Mouse (Mus musculus) intestine, postnatal 0 days (tissue): ENCODE data around the gene Rps12-ps3. TPM values are rescaled to one million over a fixed set of nuclear protein-coding genes. Genes with fewer than 3 reads are reported as not detected.

Experiments
- ATAC-seq: fragments of 200-750 bp; cut with Nextera tagmentation; 2 replicates; pipeline ENCODE4 v1.8.0; 2017; ENCODE audit warnings: mild to moderate bottlenecking, moderate TSS enrichment, moderate library complexity
- H3K27ac ChIP-seq: fragments of 300-500 bp; sonication (generic); 2 replicates; pipeline ENCODE4 v1.5.1; 2014; ENCODE audit warnings: mild to moderate bottlenecking, low read depth, low read length, moderate library complexity
- H3K27me3 ChIP-seq: fragments of 300-500 bp; sonication (generic); replicated peaks from 2 replicates; pipeline ENCODE4 v1.6.1; 2014; ENCODE audit warnings: low read length, mixed read lengths; ENCODE audit not compliant: control insufficient read depth, insufficient read depth
- H3K36me3 ChIP-seq: fragments of 300-500 bp; sonication (generic); 2 replicates; pipeline ENCODE4 v1.6.1; 2014; ENCODE audit warnings: mild to moderate bottlenecking, moderate library complexity; ENCODE audit not compliant: control insufficient read depth, insufficient read depth
- H3K4me1 ChIP-seq: fragments of 300-500 bp; sonication (generic); replicated peaks from 2 replicates; pipeline ENCODE4 v1.6.1; 2014; ENCODE audit warnings: antibody characterized with exemption, low read length, mixed read lengths; ENCODE audit not compliant: control insufficient read depth, insufficient read depth
- H3K4me2 ChIP-seq: fragments of 300-500 bp; sonication (generic); replicated peaks from 2 replicates; pipeline ENCODE4 v1.6.1; 2014; ENCODE audit warnings: low read depth, mild to moderate bottlenecking, moderate library complexity
- H3K4me3 ChIP-seq: fragments of 300-500 bp; sonication (generic); 2 replicates; pipeline ENCODE4 v1.5.1; 2014; ENCODE audit warnings: low read depth, low read length
- H3K9ac ChIP-seq: fragments of 300-500 bp; sonication (generic); 2 replicates; pipeline ENCODE4 v1.6.1; 2014; ENCODE audit warnings: mild to moderate bottlenecking, low read depth, low read length
- H3K9me3 ChIP-seq: fragments of 300-500 bp; sonication (generic); 2 replicates; pipeline ENCODE4 v1.6.1; 2016; ENCODE audit warnings: mixed run types; ENCODE audit not compliant: control insufficient read depth
- CTCF ChIP-seq: sonication (generic); IDR thresholded peaks from 2 replicates; pipeline ENCODE4 v1.5.1; 2016; ENCODE audit warnings: low read depth, mild to moderate bottlenecking, control low read depth, antibody characterized with exemption, moderate library complexity
- WGBS: fragments of 180-500 bp; shearing (Covaris S2); extraction: QIAGEN DNeasy Blood & Tissue Kit; methylation state at CpG from one replicate; pipeline ENCODE4 v1.1.7; 2014; 5-methylcytosine and 5-hydroxymethylcytosine counted together
- polyA plus RNA-seq: library from polyadenylated mRNA; unstranded; fragments of >200 nt; fragmentation: Nextera tagmentation; extraction: Ambion mirVana; gene quantifications from 2 replicates; pipeline ENCODE4 v1.2.1, GENCODE M21; 2015

Gene Rps12-ps3
- polyA plus RNA-seq, 1 experiment from 2014 or later = 20.0 TPM

DNA sequence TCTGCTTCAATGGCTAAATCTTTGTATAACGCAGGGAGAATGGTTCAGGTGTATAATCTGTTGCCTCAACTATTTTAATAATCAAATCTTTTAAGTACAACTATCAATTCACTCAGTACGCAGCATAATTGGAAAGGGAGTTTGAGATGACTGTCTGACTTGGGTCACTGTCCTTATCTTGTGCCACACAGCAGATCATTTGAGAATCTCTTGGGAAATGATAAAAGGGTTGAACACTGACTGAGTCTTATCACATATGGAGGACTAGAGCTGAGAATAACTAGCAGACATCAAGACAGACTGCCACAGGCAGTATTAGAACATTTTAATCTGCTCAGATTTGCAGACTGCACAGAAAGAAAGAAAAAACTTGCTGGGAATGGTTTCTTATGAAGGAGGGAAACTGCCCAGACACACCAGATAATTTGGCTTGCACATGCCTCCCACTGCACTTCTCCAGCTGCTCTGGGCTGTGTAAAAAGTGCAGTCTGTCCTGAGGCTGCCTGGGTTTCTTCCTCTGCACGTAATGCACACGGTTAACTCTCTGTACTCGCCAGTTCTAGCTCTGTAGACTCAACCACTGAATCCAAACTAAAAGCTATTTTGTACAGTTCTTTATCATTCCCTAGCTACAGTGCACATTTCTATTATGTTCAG is 29.8 kb upstream of the Rps12-ps3 start:
- Histone ChIP-seq H3K36me3 (0 out of 2 replicates have a peak, but pooled peaks cover 4% of the 10 kb centered on the region), H3K4me1 (no peaks in the 10 kb centered on the region), H3K27me3 (no peaks in the 10 kb centered on the region), H3K9me3 (no peaks in the 10 kb centered on the region), H3K27ac (no peak overlapping the region), H3K4me2 (no peak overlapping the region), H3K9ac (no peak overlapping the region), H3K4me3 (no peak overlapping the region)
- ATAC-seq = no peak
- TF ChIP-seq CTCF = no peak
- 89% methylated on average over 5 of the region's 5 CpGs for WGBS

DNA sequence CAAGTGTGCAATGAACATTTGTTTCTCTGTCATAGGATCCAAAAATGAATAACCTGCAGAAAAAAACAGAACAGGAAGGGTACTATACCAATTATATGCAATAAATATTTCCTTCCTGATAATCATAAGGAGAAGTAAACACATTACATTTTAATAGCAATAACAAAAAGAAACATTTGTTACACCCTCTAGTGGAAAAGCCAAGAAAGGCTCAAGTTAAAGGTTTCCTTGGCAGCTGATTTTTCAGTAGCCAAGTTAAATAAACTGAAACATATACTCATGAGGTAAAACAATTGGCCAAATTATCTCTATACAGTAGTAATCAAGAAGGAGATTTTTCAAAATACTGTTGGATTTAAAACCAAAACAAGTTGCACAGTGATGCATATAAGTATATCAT is 6.8 kb upstream of the Rps12-ps3 start:
- no peak overlapping the region for H3K4me3 ChIP-seq
- H3K27me3 ChIP-seq = no peaks in the 10 kb centered on the region
- H3K27ac ChIP-seq = no peak overlapping the region
- no peaks in the 10 kb centered on the region for H3K4me1 ChIP-seq
- H3K4me2 ChIP-seq = no peak overlapping the region
- no peak for ATAC-seq
- no peaks in the 10 kb centered on the region for H3K9me3 ChIP-seq
- peak; percentile 25; the same call in 1 of the 2 replicates for TF ChIP-seq CTCF
- peaks cover 8% of the 10 kb centered on the region; the same call in 1 of the 2 replicates for H3K36me3 ChIP-seq
- H3K9ac ChIP-seq = no peak overlapping the region

DNA sequence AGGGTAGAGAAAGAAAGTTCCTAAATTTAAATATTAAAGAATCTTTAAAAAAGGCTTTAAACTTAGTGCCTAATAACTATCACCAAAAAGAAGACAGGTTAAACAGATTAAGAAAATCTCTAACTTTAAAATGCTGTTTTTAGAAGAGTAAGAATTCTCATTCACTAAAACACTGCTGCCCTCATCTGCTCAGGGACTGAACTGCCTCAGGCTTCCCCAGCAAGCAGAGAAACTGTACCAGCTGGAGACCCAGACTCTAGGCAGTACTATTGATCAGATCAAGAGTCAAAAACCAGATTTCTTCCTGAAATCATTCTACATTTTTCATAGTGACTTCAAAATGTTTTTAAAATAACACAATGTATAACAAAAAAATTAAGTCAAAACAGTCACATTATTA is 5.5 kb upstream of the Rps12-ps3 start:
- Histone ChIP-seq H3K27ac (no peak overlapping the region), H3K27me3 (no peaks in the 10 kb centered on the region), H3K9me3 (no peaks in the 10 kb centered on the region), H3K36me3 (peaks cover 5% of the 10 kb centered on the region; the same call in 1 of the 2 replicates), H3K9ac (no peak overlapping the region), H3K4me3 (no peak overlapping the region), H3K4me2 (no peak overlapping the region), H3K4me1 (no peaks in the 10 kb centered on the region)
- peak; percentile 67 for TF ChIP-seq CTCF
- no peak for ATAC-seq

DNA sequence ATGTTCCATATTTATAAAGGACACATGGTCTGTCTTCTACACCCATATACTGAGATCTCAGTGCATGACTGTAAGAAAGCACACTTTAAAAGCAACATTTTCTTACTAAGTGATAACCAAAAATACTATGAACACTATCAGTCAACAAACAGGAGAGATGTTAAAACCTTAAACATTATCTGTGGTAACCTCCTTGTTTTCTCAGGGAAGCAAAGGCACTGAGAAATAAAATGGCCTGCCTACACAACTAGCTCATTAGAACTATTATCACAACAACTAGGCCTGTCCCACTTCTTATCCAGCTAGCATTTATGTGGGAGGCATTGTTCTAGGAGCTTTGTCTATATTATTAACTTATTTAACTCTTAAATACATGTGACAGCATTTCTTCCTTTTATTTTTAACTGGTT is 8.7 kb downstream of the Rps12-ps3 start:
- no peak for ATAC-seq
- no peak overlapping the region for H3K4me3 ChIP-seq
- H3K4me2 ChIP-seq = no peak overlapping the region

DNA sequence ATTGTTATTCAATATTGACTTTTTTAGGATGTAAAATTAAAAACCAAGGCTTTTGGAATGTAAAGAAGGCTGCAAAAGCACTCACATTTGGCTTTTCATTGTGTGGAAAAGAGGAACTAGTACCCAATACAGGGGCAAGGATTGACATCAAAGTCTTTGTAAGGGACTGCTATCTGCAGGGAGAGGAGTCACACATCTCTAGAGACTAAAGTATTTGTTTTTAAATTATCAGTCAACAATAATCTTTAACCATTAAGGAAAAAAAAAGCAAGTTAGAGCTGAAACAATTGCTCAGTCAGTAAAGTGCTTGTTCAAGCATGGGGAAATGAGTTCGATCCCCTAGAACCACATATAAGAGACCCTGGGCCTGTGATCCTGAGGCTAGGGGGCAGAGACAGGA is 14.6 kb downstream of the Rps12-ps3 start:
- Histone ChIP-seq H3K27me3 (no peaks in the 10 kb centered on the region), H3K36me3 (no peaks in the 10 kb centered on the region), H3K27ac (no peak overlapping the region), H3K4me3 (no peak overlapping the region), H3K4me1 (no peaks in the 10 kb centered on the region), H3K9me3 (no peaks in the 10 kb centered on the region), H3K9ac (no peak overlapping the region), H3K4me2 (no peak overlapping the region)
- TF ChIP-seq CTCF = no peak
- WGBS = 100% methylated on average over 1 of the region's 1 CpGs
- no peak for ATAC-seq

More for the DNA sequence above, 8.7 kb downstream of the Rps12-ps3 start:
- no peak for TF ChIP-seq CTCF
- Histone ChIP-seq H3K9me3 (no peaks in the 10 kb centered on the region), H3K27me3 (no peaks in the 10 kb centered on the region), H3K9ac (no peak overlapping the region), H3K4me1 (no peaks in the 10 kb centered on the region), H3K27ac (no peak overlapping the region), H3K36me3 (0 out of 2 replicates have a peak, but pooled peaks cover 3% of the 10 kb centered on the region)

DNA sequence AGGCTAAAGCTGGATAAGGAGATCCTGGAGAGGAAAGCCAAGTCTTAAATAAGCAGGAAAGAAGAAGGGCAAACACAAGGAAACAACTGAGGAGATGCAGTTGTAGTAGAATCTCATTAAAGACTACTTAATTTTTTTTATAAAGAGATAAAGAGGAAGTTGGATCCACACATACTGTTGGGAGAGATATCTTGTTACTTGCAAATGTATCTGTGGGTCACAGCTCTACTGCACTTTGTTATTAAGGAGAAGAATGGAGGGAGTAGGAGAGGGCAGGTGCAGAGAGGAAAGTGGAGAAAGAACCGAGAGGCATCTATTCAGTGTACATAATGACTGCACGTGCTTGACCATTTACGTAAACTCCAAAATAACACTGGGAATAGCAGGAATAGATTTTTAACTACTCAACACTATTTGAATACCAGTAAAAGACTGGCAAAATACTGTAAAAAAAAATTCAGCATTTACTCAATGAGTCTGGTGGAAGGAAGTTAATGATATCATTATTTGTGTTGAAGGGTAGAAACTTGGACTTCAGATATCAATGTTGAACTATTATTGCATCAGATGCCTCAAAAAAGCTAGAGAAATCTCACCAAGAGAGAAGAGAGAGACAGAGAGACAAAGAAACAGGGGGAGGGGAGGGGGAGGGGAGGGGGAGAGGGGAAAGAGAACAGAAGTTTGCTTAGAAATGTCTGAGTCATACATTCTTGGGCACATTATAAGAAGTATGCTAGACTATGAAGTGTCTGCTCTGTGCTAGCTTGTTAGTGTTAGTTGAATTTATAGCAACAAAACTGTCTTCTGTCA is 16.0 kb downstream of the Rps12-ps3 start:
- no peak overlapping the region for H3K9ac ChIP-seq
- no peaks in the 10 kb centered on the region for H3K27me3 ChIP-seq
- ATAC-seq = no peak
- H3K4me1 ChIP-seq = 0 out of 2 replicates have a peak, but pooled peaks cover 2% of the 10 kb centered on the region
- 84% methylated on average over 3 of the region's 3 CpGs for WGBS
- H3K4me2 ChIP-seq = no peak overlapping the region
- no peaks in the 10 kb centered on the region for H3K9me3 ChIP-seq
- H3K36me3 ChIP-seq = no peaks in the 10 kb centered on the region
- no peak for TF ChIP-seq CTCF
- H3K27ac ChIP-seq = no peak overlapping the region
- H3K4me3 ChIP-seq = no peak overlapping the region
